Mouse (Mus musculus) lung, postnatal 0 days (tissue): ENCODE measurements around the gene Atp1b1.

Source experiments
- CTCF ChIP-seq: IDR thresholded peaks from 2 replicates; pipeline ENCODE4 v1.5.1; 2016; ENCODE audit warnings: antibody characterized with exemption, mild to moderate bottlenecking
- EP300 ChIP-seq: IDR thresholded peaks from 2 replicates; pipeline ENCODE4 v1.6.1; 2016; ENCODE audit warnings: antibody characterized with exemption, mild to moderate bottlenecking, control low read depth

DNA sequence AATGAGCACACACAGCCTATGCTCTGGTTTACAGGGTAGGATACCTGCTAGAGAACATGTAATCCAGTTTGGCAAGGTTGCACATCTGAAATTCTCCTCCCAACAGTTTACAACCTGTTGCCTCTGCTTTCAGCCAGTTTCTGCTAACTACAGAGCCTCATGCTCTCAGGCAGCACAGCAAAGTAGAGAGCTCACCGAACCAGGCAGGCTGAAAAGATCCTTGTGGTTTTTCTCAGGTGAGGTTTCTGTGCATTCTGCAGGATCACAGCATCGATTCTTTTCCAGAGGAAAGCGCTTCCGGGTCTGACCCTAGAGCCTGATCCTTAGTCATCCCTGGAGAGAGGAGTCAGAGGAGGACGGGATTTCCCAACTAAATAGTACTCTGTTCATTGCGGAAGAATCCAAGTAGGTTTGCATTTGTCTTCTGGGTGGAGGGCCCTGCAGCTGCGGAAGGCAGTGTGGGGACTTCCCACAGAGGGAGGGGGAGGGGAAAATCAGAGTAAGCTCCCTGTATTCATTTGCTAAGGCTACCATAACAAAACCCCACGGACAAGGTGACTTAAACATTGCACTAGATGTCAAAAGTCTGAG lies 45.1 kb upstream of the Atp1b1 start:
- TF ChIP-seq CTCF (no peak), EP300 (no peak)
